Mouse (Mus musculus) CD8-positive naive resting alpha-beta T cell, adult 2 months (primary cell): ENCODE results near the gene Oxtr.

Experiments
- DNase-seq, 2 experiments: peaks; one replicate each; pipeline ENCODE4 v3.0.0; 2022; ENCODE audit warnings: low read depth in 2 of 2, low spot score in 2 of 2

Gene Oxtr

DNA sequence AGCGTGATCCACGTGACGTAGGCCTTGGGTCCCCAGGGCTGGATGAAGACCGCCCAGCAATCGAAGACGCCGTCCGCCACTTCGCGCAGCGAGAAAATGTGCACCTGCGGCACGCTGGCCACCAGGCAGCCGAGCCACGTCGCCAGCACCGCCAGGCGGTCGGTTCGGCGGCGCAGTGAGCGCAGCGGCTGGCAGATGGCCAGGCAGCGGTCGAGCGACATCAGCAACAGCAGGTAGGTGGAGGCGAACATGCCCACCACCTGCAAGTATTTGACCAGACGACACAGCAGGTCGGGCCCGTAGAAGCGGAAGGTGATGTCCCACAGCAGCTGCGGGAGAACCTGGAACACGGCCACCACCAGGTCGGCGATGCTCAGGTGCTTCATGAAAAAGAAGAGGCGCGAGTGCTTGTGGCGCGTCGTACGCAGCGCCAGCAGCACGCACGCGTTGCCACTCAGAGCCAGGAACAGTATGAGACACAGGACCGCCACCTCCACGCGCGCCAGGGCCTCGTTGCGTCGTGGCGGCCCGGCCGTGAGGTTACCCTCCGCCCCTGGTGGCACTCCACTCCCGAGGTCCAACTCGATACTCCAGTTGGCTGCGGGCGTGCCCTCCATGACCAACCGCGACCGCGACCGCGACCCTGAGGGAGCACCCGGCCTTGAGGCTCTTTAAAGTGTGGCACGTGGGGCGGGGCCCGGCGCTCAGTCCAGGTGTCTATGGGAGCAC, 398 bp downstream of the Oxtr start:
- no peak for DNase-seq

DNA sequence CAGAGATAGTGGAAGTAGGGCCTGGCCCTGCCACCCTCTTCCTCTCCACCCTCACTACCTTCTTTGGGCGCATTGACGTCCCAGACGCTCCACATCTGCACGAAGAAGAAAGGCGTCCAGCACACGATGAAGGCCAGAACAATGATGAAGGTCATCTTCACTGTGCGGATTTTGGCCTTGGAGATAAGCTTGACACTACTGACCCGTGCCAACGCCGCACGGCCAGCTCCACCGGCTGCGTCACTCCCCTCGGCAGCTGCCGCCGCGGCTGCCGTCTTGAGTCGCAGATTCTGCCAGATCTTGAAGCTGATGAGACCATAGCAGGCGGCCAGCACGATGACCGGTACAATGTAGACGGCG, 942 bp downstream of the Oxtr start:
- DNase-seq = no peak

DNA sequence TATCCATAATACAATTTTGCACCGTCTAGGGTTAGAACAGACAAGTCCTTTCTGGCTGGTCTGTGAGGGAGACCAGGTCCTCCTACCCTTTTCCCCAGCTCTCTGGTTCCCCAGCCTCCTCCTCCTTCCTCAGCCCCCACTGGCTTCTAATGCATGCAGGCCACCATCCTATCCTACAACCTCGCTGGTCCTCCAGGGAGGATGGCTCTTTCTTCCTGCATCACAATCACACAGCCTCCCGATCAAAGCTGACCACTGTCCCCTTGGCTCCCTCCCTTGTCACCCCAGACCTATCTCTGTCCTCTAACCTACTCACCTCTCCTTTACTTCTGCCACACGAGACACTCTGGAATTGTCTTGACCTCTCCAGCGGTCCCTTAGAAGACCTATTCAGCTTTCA, 1.8 kb downstream of the Oxtr start:
- DNase-seq = no peak

DNA sequence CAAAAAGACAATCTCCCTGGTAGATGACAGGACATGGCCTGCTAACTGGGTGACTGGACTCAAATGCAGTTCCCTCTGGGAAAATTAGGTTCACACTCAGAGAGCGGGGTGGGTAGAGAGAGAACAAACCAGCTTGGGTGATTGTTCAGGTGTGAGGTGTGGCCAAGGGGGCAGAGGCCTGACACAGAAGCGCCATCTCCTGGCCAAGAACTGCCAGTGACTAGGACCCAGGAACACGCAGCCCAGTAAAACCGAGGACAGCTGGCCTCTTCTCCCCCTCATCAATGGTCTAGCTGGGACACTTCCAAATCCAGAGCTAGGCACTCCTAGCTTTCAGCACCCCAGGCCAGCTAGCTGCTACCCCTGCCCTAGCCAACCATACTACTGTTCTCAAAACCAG, 5.4 kb downstream of the Oxtr start:
- no peak for DNase-seq

DNA sequence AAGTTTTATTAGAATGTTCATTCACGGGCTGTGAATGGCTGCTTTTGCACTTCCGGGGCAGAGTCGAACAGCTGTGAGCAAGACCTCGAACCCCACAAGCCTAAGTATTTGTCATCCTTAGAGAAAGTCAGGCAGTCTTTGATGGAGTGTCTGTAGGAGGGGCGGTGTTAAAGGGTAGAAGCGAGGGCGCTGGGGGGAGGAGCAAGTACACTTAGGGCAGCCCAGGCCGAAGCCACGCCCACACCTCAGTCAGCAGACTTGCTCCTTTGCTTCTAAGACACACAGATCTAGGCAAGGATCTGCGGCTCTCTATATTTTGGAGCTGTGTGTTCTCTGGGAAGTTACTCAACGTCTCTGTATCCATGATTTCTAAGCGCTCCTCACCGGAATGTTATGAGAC, 9.9 kb downstream of the Oxtr start:
- DNase-seq = no peak

DNA sequence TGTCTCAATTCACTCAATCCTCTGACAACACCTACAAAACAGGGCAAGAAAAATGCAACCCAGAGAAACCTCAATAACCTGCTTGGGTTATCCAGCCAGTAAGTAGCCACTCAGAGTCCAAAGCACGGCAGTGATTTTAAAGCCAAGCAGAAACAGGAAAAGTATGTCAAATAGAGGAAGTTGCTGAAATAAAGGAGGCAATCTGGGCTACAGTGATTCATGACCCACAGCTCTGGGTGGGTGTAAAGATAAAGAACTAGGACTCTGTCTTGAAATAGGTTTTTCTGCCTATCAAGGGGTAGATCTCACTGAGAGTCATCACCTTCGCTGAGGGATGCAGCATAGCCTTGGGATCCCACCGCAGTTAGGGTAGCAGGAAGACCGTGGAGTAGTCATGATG, 18.1 kb downstream of the Oxtr start:
- DNase-seq = no peak

DNA sequence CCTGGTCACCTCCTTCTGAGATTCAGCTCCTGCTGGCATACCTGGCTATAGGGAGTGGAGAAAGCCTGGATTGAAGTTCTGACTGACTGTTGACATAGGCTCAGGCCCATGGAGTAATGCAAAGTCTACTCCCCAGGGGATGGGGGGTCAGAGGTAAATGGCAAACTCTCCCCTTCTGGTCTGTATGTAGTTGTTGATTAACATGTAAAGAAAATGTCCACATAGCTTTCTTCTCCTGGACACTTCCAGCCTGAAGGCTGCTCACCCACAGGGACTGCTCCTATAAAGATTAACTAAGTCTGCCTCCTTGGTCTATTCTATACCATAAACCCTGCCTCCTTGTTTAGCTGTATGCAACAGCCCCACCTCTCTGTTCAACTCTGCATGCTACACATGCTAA, 23.7 kb downstream of the Oxtr start:
- DNase-seq = no peak

DNA sequence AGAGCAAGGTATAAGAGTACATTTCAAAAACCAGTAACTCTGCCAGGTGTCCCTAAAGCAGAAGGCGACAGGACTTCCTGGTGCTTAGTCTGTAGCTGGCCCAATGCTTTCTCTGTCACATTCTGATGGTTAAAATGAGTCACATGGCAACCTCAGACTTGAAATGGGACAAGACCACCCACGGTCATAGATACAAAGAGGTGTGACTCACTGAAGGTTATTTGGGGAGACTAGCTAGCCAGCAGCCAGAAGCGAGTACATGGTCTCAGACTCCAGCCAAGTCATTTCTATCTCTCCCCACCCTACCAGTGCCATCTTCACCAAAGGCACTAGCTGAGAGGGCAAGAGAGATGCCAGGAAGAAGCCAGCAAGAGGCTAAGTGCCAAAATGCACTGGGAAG, 24.3 kb downstream of the Oxtr start:
- no peak for DNase-seq

DNA sequence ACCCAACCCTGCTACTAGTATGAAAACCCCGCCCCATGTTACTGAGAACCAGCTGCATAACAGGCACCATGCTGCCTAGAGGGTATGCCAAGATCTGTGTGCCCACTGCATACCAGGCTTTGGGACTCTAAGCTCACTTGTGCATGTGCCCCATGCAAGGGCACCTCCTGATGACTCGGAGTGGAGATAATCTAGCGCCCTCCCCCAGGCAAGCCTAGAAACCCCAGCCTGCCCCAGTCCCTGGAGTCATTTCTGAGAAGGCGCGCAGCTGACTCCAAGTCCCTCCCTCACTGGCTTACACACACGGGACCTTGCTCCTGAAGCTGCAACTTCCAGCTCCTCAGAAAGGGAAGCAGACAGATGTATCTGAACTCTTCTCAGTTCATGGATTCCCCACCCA, 26.4 kb downstream of the Oxtr start:
- no peak for DNase-seq

DNA sequence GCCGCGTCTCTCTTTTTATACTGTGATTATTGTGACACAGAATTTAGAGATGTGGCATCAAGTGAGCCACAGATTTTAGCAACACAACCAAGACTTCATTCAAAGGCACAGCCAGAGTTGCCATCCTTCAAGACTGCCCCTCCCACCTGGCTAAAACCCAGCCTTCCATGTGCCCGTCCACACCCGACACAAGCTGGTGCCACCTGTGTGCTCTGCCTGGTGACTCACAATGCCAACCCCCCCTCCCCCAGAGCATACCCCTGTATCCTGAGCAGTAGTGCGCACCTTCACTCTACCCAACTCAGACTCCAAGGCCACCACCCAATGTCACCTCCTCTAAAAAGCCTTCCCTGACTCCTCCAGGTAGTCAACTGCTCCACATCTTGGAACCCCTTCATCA, 28.3 kb downstream of the Oxtr start:
- DNase-seq = no peak

DNA sequence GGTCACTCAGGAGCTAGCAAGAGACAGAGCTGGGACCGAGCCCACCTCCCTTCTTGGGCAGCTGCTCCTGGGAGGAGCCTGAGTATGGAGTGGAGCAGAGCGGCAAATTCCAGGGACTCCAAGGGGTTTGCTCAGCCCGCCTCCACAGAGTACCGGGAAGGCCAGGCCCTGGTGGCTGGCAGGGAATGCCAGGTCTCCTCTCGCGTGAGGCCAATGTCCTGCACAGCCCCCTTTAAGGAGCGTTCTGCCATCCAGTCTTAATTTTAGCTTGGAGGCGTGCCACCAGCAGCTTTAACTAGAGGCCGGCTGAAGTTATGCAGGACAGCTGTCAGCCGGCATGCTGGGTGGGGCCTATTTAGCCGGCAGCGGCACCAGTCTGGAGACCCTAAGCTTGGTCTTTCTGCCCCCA, 30.4 kb downstream of the Oxtr start, which contains the start of gene Cav3:
Gene Cav3, plus strand, starts transcription at position 165 of the 409 bp plus-strand sequence.
- no peak for DNase-seq

DNA sequence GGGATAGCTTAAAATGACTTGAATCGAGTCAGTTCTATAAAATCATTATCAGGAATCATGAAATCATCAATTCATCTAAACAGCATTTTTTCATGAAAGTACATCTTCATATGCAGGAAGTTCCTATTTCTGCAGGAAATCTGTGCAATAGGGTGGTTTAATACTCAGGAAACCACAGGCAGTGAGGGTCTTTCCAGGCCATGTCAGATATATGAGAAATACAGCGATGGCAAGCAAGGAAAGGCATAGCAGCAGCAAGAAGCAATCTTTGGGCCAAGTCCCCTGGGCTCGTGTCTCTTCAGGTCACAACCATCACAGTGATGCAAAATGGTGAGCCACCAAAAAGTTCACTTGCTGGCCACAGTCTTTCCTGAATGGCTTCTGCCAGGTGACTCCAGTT, 44.1 kb downstream of the Oxtr start:
- no peak for DNase-seq

DNA sequence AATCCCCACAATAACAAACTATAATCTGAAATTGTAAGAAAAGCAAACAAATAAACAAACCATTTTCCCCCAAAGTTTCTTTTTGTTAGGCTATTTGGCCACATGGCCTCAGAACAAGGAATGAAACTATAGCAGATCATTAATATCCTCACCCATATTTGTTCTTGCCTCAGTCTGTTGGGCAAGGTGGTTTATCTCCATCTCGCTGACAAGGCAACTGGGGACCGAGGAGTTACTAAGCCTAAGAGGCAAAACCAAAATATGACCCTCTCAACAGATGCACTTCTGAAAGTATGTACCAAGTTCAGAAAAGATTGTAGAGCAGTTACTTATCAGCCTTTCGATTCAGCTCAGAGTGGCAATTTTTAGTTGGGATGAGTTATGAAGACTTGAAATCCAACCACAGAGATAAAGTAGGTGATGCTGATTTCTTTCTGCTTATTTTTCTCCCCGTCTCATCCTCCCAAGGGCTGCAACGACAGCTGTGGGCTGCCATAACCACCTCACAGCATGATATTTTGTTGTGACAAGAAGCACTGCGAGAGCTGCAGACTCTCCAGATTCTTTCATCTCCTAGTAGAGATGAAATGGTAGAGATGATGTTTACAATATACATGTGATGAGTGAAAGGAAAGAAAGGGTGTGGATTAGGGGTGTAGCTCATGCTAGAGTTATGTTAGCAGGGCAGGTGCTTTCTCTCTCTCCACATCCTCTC, 63.6 kb downstream of the Oxtr start:
- no peak for DNase-seq

DNA sequence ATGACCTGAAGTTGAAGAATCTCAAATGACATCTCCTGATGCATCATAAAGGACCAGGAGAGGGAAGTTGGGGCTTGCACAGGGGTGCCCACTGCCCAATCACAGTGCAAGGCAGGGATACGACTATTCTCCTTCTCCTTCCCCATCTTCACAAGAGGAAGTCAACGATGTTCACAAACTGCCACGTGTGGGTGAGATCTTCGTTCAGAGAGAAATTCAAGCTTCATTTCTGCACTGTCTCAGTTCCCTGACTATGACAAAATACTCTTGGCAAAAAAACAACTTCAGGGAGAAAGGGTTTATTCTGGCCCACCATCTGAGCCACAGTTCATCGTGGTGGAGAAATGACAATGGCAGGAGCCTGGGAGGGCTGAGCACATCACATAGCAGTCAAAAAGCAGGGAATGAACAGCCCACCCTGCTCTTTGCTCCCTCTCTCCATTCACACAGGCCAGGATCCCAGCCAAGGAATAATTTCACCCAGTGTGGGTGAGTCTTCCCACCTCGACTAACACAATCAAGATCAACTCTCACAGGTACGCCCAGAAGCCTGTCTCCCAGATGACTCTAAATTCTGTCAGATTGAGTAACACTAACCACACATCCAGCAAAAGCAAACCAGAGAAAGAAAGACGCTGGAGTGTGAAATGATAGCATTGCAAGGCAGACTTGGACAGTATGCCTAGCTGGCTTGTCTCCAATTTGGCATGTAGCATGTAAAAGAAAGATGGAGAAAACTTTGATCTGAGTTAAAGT, 65.8 kb downstream of the Oxtr start:
- DNase-seq = no peak
